Mouse (Mus musculus) cerebellum, adult 2 months (tissue): ENCODE measurements around the gene Spata13. TPM values are rescaled to one million over a fixed set of nuclear protein-coding genes. Genes with fewer than 3 reads are reported as not detected.
A peak's percentile ranks its signal among the peaks of the same experiment; 100 is the strongest.

Source experiments
- DNase-seq, 2 experiments: peaks; one replicate each; pipeline ENCODE4 v3.0.0; 2021
- H3K27ac ChIP-seq: fragments of 200-500 bp; 2 replicates; pipeline ENCODE4 v1.5.1; 2012; ENCODE audit warnings: low read length, control low read depth, inconsistent platforms; ENCODE audit not compliant: insufficient read depth
- H3K27me3 ChIP-seq: fragments of 200-500 bp; 2 replicates; pipeline ENCODE4 v1.6.1; 2012; ENCODE audit warnings: inconsistent platforms, mild to moderate bottlenecking, low read length, moderate library complexity; ENCODE audit not compliant: control insufficient read depth, insufficient read depth
- H3K4me1 ChIP-seq: fragments of 200-500 bp; 2 replicates; pipeline ENCODE4 v1.6.1; 2011; ENCODE audit warnings: low read length; ENCODE audit not compliant: control insufficient read depth, insufficient read depth
- H3K4me3 ChIP-seq: fragments of 200-500 bp; replicated peaks from 2 replicates; pipeline ENCODE3; 2011; ENCODE audit warnings: mild to moderate bottlenecking, low read depth, low read length, control low read depth; ENCODE audit not compliant: insufficient read depth
- CTCF ChIP-seq: fragments of 200-500 bp; IDR thresholded peaks from 2 replicates; pipeline ENCODE4 v1.5.1; 2011; ENCODE audit warnings: low read depth, mild to moderate bottlenecking, control low read depth, low read length, moderate library complexity, borderline replicate concordance; ENCODE audit not compliant: insufficient read depth
- POLR2A ChIP-seq: fragments of 200-500 bp; IDR thresholded peaks from 2 replicates; pipeline ENCODE4 v1.6.1; 2011; ENCODE audit warnings: low read length, control low read depth, borderline replicate concordance; ENCODE audit not compliant: insufficient read depth
- WGBS: fragments of 180-500 bp; shearing (Covaris S2); methylation state at CpG from one replicate; pipeline ENCODE4 v1.1.7; 2018; 5-methylcytosine and 5-hydroxymethylcytosine counted together
- polyA plus RNA-seq: library from polyadenylated mRNA; depleted of rRNA; stranded (reverse); fragments of >200 nt; gene quantifications from 2 replicates; pipeline ENCODE4 v1.2.3, GENCODE M21; 2012

Spata13 gene
- polyA plus RNA-seq, 1 experiment, result 5.7 TPM

DNA sequence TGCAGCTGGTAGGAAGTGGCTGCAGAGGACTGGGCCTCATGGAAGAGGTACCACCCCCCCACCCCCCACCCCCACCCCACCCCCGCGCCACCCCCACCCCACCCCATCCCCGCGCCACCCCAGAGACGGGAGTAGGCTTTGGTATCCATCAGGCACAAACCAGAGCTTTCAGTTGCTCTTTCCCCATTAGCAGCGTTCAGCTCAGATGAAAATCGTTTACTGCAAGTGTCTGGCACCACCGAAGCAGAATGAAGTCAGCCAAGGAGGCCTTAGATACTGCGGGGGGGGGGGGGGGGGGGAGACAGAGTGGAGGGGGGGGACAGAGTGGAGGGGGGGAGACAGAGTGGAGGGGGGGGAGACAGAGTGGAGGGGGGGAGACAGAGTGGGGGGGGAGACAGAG lies 105.4 kb downstream of the Spata13 start:
- 28% methylated on average over 5 of the region's 9 CpGs for WGBS
- peaks cover 39% of the 10 kb centered on the region for H3K4me1 ChIP-seq
- no peak overlapping the region for H3K4me3 ChIP-seq
- DNase-seq, result no peak
- H3K27me3 ChIP-seq, result no peaks in the 10 kb centered on the region
- TF ChIP-seq POLR2A (no peak), CTCF (no peak)
- no peak overlapping the region for H3K27ac ChIP-seq

DNA sequence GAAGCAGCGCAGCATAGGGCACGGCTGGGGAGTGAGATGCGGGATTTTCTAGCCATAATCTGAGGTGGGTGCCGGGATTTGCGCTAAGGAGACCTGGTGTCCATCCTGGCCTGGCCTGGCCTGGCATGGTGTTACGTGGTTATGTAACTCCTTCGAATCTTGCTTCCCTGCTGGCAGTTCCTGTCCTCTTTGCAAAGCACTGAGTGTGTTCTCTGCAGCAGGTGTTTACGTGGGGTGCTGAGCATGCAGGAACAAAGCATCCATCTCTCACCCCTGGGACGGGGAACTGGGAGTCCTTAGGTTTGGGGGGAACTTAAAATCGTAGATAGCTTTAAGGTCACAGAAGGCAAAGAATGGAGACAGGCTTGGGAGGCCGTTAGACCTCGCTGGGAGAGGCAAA lies 105.8 kb downstream of the Spata13 start:
- H3K4me1 ChIP-seq, result peaks cover 39% of the 10 kb centered on the region
- no peak for TF ChIP-seq POLR2A
- no peak for TF ChIP-seq CTCF
- no peaks in the 10 kb centered on the region for H3K27me3 ChIP-seq
- peak; percentile 57 to 58 for DNase-seq
- H3K4me3 ChIP-seq, result no peak overlapping the region
- H3K27ac ChIP-seq, result no peak overlapping the region
- WGBS, result 55% methylated on average over 12 of the region's 12 CpGs

DNA sequence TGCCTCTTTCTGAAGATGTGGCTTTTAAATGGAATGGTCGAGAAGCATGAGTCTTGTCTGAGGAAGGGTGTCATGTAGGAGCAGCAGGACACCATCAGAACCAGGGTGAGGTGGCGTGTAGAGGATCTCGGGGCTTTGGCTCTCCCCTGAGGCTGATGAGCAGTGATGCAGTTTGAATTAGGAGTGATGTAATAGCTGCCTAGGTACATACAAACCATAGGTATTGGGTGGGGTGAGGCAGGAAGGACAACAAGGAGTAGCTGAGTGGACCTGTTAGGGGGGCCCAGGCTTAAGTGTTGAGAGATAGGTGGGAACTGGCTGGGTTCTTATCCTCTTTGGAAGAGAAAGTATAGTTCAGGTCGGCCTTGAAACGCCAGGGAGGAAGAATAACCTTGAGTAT lies 106.7 kb downstream of the Spata13 start:
- Histone ChIP-seq H3K27ac (no peak overlapping the region), H3K4me3 (no peak overlapping the region), H3K4me1 (peaks cover 32% of the 10 kb centered on the region), H3K27me3 (no peaks in the 10 kb centered on the region)
- WGBS, result 79% methylated on average over 5 of the region's 5 CpGs
- no peak for TF ChIP-seq CTCF
- TF ChIP-seq POLR2A, result no peak
- no peak for DNase-seq

DNA sequence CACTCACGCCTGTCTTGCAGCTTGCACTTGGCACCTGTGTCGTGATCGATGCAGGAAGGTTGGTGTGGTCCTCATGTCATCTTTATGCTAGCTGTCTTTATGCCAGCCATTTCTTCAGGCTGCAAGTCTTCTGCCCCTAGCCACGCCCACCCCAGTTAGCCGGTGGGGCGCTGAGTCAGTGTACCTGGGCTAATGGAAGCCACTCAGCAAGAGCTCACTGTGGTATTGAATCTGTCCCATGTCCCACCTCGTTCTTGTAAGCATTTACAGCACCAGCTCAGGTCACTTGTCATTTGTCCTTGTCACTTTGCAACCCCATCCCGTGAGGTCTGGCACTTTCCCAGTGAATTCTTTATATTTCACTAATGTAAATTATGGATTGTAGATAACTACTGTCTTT lies 107.2 kb downstream of the Spata13 start:
- Histone ChIP-seq H3K27ac (0 out of 2 replicates have a peak overlapping the region, but pooled peaks have one; percentile 4), H3K4me1 (peaks cover 32% of the 10 kb centered on the region), H3K4me3 (no peak overlapping the region), H3K27me3 (no peaks in the 10 kb centered on the region)
- no peak for TF ChIP-seq POLR2A
- TF ChIP-seq CTCF, result no peak
- WGBS, result 38% methylated on average over 8 of the region's 8 CpGs
- DNase-seq, result peak; percentile 27 to 28

DNA sequence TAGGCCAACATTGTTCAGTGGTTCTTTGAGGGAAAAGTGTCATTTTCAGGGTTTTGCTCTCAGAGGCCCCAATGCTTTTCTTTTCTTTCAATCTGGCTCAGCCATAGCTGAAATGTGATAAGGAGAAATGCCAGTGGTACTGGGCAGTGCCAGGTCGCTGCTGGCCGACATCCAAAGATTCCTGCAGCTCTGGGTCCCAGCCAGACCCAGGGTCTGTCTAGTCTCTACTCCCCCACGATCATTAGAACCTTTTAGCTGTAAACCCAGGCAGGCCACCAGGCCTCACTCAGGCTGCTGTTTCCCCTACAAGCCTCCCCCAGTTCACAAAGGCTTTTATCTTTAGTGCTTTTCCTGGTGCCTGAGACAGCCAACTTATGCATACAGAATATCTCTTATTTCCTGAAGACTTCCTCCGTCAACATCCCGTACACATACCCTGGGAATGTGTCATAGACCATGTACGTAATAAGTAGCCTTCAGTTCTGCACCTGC lies 107.7 kb downstream of the Spata13 start:
- H3K27ac ChIP-seq, result peak overlapping the region; percentile 2; the same call in 1 of the 2 replicates
- WGBS, result 35% methylated on average over 6 of the region's 6 CpGs

DNA sequence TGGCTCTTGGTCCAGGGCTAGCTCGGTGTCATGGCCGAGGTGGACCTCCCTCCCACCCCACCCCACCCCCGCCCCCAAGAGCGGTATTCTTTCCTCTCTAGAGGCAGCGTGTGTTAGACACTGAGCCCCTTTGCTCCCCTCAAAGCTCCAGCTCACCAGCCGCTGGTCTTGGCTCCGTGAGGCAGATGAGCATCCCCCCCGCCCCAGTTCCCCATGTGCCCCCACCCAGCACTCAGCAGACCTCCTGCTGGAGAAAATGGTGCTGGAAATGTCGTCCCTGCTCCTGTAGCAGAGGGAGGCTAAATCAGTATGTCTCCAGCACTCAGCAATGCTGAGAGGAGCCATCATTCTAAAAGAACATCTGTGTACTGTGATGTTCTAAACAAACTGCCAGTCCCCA lies 109.9 kb downstream of the Spata13 start:
- H3K27me3 ChIP-seq, result no peaks in the 10 kb centered on the region
- H3K4me1 ChIP-seq, result peaks cover 30% of the 10 kb centered on the region
- WGBS, result 85% methylated on average over 9 of the region's 9 CpGs

More for the DNA sequence above, 107.7 kb downstream of the Spata13 start:
- Histone ChIP-seq H3K27me3 (no peaks in the 10 kb centered on the region), H3K4me3 (no peak overlapping the region), H3K4me1 (peaks cover 30% of the 10 kb centered on the region)
- peak; percentile 79 to 80 for DNase-seq
- TF ChIP-seq CTCF (no peak), POLR2A (no peak)

DNA sequence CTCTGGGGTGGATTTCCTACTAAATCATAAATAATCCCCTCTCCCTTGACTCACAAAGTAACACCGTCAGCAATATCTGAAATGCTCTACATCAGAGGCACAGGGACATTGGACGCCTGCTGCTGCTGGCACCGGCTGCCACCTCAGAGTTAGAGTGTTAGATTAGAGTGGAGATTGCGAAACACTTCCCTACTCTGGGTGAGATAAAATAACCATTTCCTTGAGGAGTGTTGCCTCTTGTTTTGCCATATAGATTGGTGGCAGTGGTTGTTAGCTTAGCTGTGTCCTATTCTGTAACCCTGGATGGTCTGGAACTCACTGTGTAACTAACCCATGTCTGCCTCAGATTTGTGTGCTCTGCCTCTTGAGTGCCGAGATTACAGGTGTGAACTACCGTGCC lies 111.4 kb downstream of the Spata13 start:
- H3K27ac ChIP-seq, result no peak overlapping the region
- H3K4me1 ChIP-seq, result peaks cover 22% of the 10 kb centered on the region
- TF ChIP-seq POLR2A (no peak), CTCF (no peak)
- no peak overlapping the region for H3K4me3 ChIP-seq
- H3K27me3 ChIP-seq, result no peaks in the 10 kb centered on the region
- WGBS, result 83% methylated on average over 6 of the region's 6 CpGs
- DNase-seq, result no peak

More for the DNA sequence above, 109.9 kb downstream of the Spata13 start:
- Histone ChIP-seq H3K27ac (no peak overlapping the region), H3K4me3 (no peak overlapping the region)
- DNase-seq, result no peak
- no peak for TF ChIP-seq POLR2A
- TF ChIP-seq CTCF, result no peak

DNA sequence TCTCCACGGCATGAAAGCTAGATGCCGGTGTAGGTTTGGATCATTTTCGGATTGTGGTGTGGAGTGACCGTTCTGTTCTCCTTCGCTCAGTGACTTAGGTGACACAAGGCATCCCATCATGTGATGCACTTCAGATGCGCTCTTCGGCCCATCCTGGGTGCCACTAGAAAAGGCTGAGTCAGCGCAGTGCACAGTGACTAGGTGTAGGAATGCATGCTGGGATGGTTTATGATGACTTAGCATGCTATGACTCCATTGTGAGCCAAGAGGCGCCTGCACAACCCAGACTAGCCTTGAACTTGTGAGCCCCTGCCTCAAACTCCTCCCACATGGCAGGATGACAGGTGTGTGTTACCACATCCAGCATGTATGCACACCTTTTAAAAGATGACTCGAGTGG lies 112.3 kb downstream of the Spata13 start:
- Histone ChIP-seq H3K27me3 (no peaks in the 10 kb centered on the region), H3K4me3 (no peak overlapping the region), H3K4me1 (peaks cover 13% of the 10 kb centered on the region), H3K27ac (no peak overlapping the region)
- no peak for DNase-seq
- WGBS, result 97% methylated on average over 10 of the region's 10 CpGs
- TF ChIP-seq POLR2A (no peak), CTCF (no peak)
